Comparison of ENCODE assay signal across 8 mouse cellular contexts in genomic region chr3:69318131-69318951, GRCm38 (mm10). TPM values are rescaled to one million over a fixed set of nuclear protein-coding genes. Genes with fewer than 3 reads are reported as not detected.
DNase-seq lines count a peak whose midpoint lies in the region; ATAC-seq lines count a peak whose summit lies in the region.

No protein-coding gene starts in this region.

- WGBS in forebrain, embryonic 16.5 days: 4% methylated on average over 25 of the region's 25 CpGs
- 5% methylated on average over 25 of the region's 25 CpGs for WGBS in intestine, embryonic 14.5 days
- WGBS in liver, embryonic 15.5 days (ENCODE audit: insufficient replicate concordance): 6% methylated on average over 25 of the region's 25 CpGs
- 8% methylated on average over 25 of the region's 25 CpGs for WGBS in neural tube, embryonic 14.5 days

- H3K4me3 ChIP-seq in forebrain, embryonic 16.5 days (replicated peaks; ENCODE audit: low read length): peak overlapping the region; percentile 77
- peak overlapping the region; percentile 81 for H3K4me3 ChIP-seq in intestine, embryonic 14.5 days (ENCODE audit: low read depth, low read length)
- H3K4me3 ChIP-seq in liver, embryonic 15.5 days (replicated peaks): peak overlapping the region; percentile 79
- H3K4me3 ChIP-seq in neural tube, embryonic 14.5 days (ENCODE audit: low read depth, low read length): peak overlapping the region; percentile 67

- DNase-seq in cerebellum, adult 18-20 months: peak; percentile 32 to 50
- peak; percentile 66 for DNase-seq in c-Kit-positive CD71-positive TER-119-negative erythroid progenitor cells, embryonic 14.5 days (ENCODE audit: low read depth)
- DNase-seq in intestine, embryonic 14.5 days (ENCODE audit: low spot score): peak; percentile 70
- peak; percentile 79 for DNase-seq in urinary bladder, postnatal 14 days (ENCODE audit: low spot score)

- no peaks in the 10 kb centered on the region for H3K36me3 ChIP-seq in forebrain, embryonic 16.5 days (ENCODE audit: control insufficient read depth, insufficient read depth)
- H3K36me3 ChIP-seq in intestine, embryonic 14.5 days (ENCODE audit: control insufficient read depth, insufficient read depth, low read length): no peaks in the 10 kb centered on the region
- no peaks in the 10 kb centered on the region for H3K36me3 ChIP-seq in liver, embryonic 15.5 days (replicated peaks)
- no peaks in the 10 kb centered on the region for H3K36me3 ChIP-seq in neural tube, embryonic 14.5 days (ENCODE audit: control insufficient read depth, insufficient read depth, low read length)

- peak overlapping the region; percentile 89 for H3K9ac ChIP-seq in forebrain, embryonic 16.5 days (replicated peaks; ENCODE audit: low read depth, low read length)
- peak overlapping the region; percentile 78 for H3K9ac ChIP-seq in intestine, embryonic 14.5 days (ENCODE audit: low read length)
- peak overlapping the region; percentile 90 for H3K9ac ChIP-seq in liver, embryonic 15.5 days
- H3K9ac ChIP-seq in neural tube, embryonic 14.5 days (replicated peaks; ENCODE audit: low read depth, low read length): peak overlapping the region; percentile 78

- no peaks in the 10 kb centered on the region for H3K27me3 ChIP-seq in forebrain, embryonic 16.5 days (replicated peaks; ENCODE audit: control insufficient read depth, insufficient read depth, low read length)
- 0 out of 2 replicates have a peak, but pooled peaks cover 3% of the 10 kb centered on the region for H3K27me3 ChIP-seq in intestine, embryonic 14.5 days (replicated peaks; ENCODE audit: control insufficient read depth, insufficient read depth, low read length)
- no peaks in the 10 kb centered on the region for H3K27me3 ChIP-seq in liver, embryonic 15.5 days
- H3K27me3 ChIP-seq in neural tube, embryonic 14.5 days (ENCODE audit: control insufficient read depth, insufficient read depth, low read length): no peaks in the 10 kb centered on the region

- no peaks in the 10 kb centered on the region for H3K9me3 ChIP-seq in forebrain, embryonic 16.5 days (ENCODE audit: control insufficient read depth, low read length)
- no peaks in the 10 kb centered on the region for H3K9me3 ChIP-seq in intestine, embryonic 14.5 days (ENCODE audit: control insufficient read depth, low read length)
- H3K9me3 ChIP-seq in liver, embryonic 15.5 days (replicated peaks): no peaks in the 10 kb centered on the region
- H3K9me3 ChIP-seq in neural tube, embryonic 14.5 days (ENCODE audit: control insufficient read depth, low read length): no peaks in the 10 kb centered on the region

- no peak overlapping the region for H3K27ac ChIP-seq in forebrain, embryonic 16.5 days (ENCODE audit: low read length)
- no peak overlapping the region for H3K27ac ChIP-seq in intestine, embryonic 14.5 days (ENCODE audit: low read depth)
- peak overlapping the region; percentile 90 for H3K27ac ChIP-seq in liver, embryonic 15.5 days (replicated peaks)
- H3K27ac ChIP-seq in neural tube, embryonic 14.5 days (ENCODE audit: low read depth, low read length): no peak overlapping the region

- ATAC-seq in cerebellum, adult (ENCODE audit: insufficient number of reproducible peaks, low FRiP score, low TSS enrichment): no peak
- no peak for ATAC-seq in forebrain, embryonic 16.5 days
- no peak for ATAC-seq in intestine, embryonic 14.5 days (replicated peaks; ENCODE audit: low FRiP score, low TSS enrichment, low read depth)
- ATAC-seq in liver, embryonic 15.5 days (ENCODE audit: insufficient read depth): peak; percentile 29
- ATAC-seq in neural tube, embryonic 14.5 days (ENCODE audit: low read depth): no peak

- peaks cover 33% of the 10 kb centered on the region for H3K4me1 ChIP-seq in forebrain, embryonic 16.5 days (replicated peaks; ENCODE audit: control insufficient read depth, insufficient read depth, low read length)
- peaks cover 14% of the 10 kb centered on the region for H3K4me1 ChIP-seq in intestine, embryonic 14.5 days (replicated peaks; ENCODE audit: control insufficient read depth, insufficient read depth, low read length)
- H3K4me1 ChIP-seq in liver, embryonic 15.5 days (replicated peaks): peaks cover 62% of the 10 kb centered on the region
- H3K4me1 ChIP-seq in neural tube, embryonic 14.5 days (ENCODE audit: control insufficient read depth, insufficient read depth, low read length): peaks cover 29% of the 10 kb centered on the region

- H3K4me2 ChIP-seq in forebrain, embryonic 16.5 days (ENCODE audit: low read length): peak overlapping the region; percentile 66
- H3K4me2 ChIP-seq in intestine, embryonic 14.5 days (ENCODE audit: low read length): peak overlapping the region; percentile 93
- H3K4me2 ChIP-seq in liver, embryonic 15.5 days: peak overlapping the region; percentile 89
- H3K4me2 ChIP-seq in neural tube, embryonic 14.5 days (ENCODE audit: low read depth, low read length): peak overlapping the region; percentile 81

RNA-seq across cellular contexts. Expression of gene Ppm1l, which starts 1.7 kb away (rescaled TPM):
- 24.4 and 27.8 TPM in 2 replicates for polyA plus RNA-seq in forebrain, embryonic 16.5 days (2015; fragmentation: Nextera tagmentation; extraction: Ambion mirVana)
- polyA plus RNA-seq in intestine, embryonic 14.5 days (2014; fragmentation: Nextera tagmentation; extraction: Ambion mirVana): 7.3 and 8.0 TPM in 2 replicates
- polyA plus RNA-seq in liver, embryonic 15.5 days (2015; fragmentation: Nextera tagmentation; extraction: Ambion mirVana): 4.8 and 5.3 TPM in 2 replicates
- 23.3 and 31.7 TPM in 2 replicates for polyA plus RNA-seq in neural tube, embryonic 14.5 days (2014; fragmentation: Nextera tagmentation; extraction: Ambion mirVana)
